Mouse (Mus musculus): ENCODE results near the gene Lpar1. TPM values are rescaled to one million over a fixed set of nuclear protein-coding genes. Genes with fewer than 3 reads are reported as not detected.

Lpar1 gene
- polyA plus RNA-seq, 1 experiment from 2014 or later: 38.6 TPM

DNA sequence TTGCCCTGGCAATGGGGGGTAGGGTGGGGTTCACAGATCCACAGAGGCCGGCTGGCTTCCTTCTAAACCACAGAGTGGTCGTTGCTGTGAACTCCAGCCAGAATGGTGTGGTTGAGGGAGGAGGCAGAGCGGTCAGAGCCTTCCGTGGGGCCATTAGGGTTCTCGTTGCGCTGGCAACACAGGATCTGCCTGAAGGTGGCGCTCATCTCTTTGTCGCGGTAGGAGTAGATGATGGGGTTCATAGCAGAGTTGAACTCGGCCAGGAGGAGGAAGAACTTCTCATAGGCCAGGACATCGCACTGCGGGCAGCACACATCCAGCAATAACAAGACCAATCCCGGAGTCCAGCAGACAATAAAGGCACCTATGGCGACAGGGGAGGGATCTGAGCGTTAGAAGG is 116.4 kb downstream of the Lpar1 start:
- Histone ChIP-seq H3K9me3 (no peaks in the 10 kb centered on the region), H3K4me2 (no peak overlapping the region), H3K27me3 (no peaks in the 10 kb centered on the region), H3K9ac (no peak overlapping the region), H3K36me3 (no peaks in the 10 kb centered on the region), H3K4me1 (no peaks in the 10 kb centered on the region), H3K27ac (no peak overlapping the region), H3K4me3 (no peak overlapping the region)
- 83% methylated on average over 15 of the region's 15 CpGs for WGBS
- no peak for ATAC-seq (ENCODE audit: borderline replicate concordance, extremely low read depth, low FRiP score, low TSS enrichment)

DNA sequence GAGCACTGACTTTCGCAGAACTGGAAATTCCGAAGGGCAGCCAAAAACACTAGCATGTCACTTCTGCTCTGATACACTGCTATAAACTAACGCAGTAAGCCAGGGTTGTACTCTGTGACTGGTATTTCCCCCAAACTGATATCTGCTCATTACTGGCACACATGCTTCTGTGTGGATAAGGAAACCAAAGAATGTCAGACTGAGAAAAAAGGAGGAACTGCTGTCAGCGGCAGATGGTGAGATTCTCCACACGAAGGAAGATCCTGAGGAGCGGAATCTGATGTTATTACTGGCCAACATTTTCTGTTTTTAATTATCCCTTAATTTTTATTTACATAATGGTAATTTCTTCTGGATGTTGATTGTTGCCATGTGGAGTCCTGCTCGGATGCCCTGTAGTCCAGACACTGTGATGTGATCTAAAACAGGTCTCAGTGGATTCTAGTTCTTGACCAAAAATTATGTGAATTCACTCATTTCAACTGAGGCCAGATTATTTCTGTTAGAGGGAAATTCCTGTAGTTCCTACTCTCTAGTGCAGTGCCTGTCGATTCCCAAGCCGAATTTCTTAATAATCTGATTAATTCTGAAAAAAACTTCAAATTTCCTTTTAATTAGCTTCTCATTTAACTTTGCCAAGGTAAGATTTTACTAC is 130.3 kb downstream of the Lpar1 start:
- H3K9me3 ChIP-seq: no peaks in the 10 kb centered on the region
- ATAC-seq (ENCODE audit: borderline replicate concordance, extremely low read depth, low FRiP score, low TSS enrichment): no peak
- no peak overlapping the region for H3K9ac ChIP-seq
- no peaks in the 10 kb centered on the region for H3K27me3 ChIP-seq
- H3K27ac ChIP-seq: no peak overlapping the region
- H3K4me1 ChIP-seq: 0 out of 2 replicates have a peak, but pooled peaks cover 3% of the 10 kb centered on the region
- H3K36me3 ChIP-seq: no peaks in the 10 kb centered on the region
- peak overlapping the region; percentile 20; the same call in 1 of the 2 replicates for H3K4me2 ChIP-seq
- no peak overlapping the region for H3K4me3 ChIP-seq
- 46% methylated on average over 9 of the region's 9 CpGs for WGBS

DNA sequence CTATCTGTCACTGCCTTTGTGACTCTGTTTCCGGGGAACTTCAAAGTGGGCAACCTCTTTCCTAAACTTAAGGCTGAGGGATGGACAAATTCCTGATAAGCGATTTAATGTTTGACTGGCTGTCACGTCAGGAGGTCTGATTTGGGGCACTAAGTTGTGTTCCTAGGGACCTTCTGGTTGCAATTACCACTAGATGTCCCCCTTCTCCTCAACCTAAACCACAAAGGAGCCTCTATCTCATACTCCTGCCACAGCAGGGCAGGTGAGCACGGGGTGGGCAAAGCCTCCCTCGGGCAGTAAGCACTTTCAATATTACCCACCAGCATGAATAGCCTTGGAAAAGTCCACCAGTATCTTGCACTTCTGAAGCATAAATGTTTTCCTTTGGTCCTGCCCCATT is 134.5 kb downstream of the Lpar1 start:
- no peak for ATAC-seq (ENCODE audit: borderline replicate concordance, extremely low read depth, low FRiP score, low TSS enrichment)
- Histone ChIP-seq H3K4me1 (peaks cover 3% of the 10 kb centered on the region; the same call in 1 of the 2 replicates), H3K4me2 (no peak overlapping the region), H3K27me3 (no peaks in the 10 kb centered on the region), H3K36me3 (no peaks in the 10 kb centered on the region), H3K9ac (no peak overlapping the region), H3K27ac (no peak overlapping the region), H3K9me3 (no peaks in the 10 kb centered on the region), H3K4me3 (no peak overlapping the region)
- 20% methylated on average over 5 of the region's 5 CpGs for WGBS

DNA sequence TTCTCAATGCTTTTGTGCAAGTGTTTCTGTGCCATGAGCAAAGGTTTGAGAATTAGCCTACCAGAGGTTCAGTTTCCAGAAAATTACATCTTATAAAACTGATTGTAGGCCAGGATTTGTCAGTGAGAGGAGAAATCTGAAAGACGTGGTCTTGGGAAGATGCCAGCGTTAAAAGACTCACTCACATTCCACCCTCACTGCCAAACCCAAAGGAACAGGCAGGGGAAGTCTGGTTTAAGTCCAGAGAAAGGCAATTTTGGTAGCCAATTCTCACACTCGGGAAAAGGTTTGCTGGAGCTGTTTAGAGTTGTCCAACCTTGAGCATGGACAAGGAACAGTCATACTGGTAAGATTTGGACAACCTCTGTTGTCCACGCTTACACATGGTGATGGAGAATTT is 136.4 kb downstream of the Lpar1 start:
- H3K27me3 ChIP-seq: no peaks in the 10 kb centered on the region
- no peaks in the 10 kb centered on the region for H3K9me3 ChIP-seq
- H3K4me2 ChIP-seq: no peak overlapping the region
- H3K4me1 ChIP-seq: peaks cover 4% of the 10 kb centered on the region; the same call in 1 of the 2 replicates
- 41% methylated on average over 4 of the region's 4 CpGs for WGBS
- H3K4me3 ChIP-seq: no peak overlapping the region
- H3K36me3 ChIP-seq: no peaks in the 10 kb centered on the region
- H3K9ac ChIP-seq: no peak overlapping the region
- H3K27ac ChIP-seq: no peak overlapping the region
- ATAC-seq (ENCODE audit: borderline replicate concordance, extremely low read depth, low FRiP score, low TSS enrichment): no peak; the same call in 1 of the 2 replicates

DNA sequence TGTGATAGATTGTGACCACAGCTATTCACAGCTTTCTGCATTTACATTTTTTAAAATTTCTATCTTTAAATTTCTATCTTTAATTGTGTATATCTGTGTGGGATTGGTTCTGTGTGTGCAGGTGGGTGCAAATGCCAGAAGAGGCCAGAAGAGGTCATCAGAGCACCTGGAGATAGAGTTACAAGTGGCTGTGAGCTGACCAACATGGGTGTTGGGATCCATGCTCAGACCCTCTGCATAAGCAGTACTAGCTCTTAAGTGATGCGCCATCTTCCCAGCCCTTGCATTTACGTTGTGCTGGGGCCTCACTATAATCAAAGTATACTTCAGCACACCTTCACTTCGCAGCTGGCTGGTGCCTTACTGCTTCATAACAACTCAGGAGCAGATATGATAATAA is 138.2 kb downstream of the Lpar1 start:
- Histone ChIP-seq H3K9ac (no peak overlapping the region), H3K27me3 (no peaks in the 10 kb centered on the region), H3K4me1 (peaks cover 4% of the 10 kb centered on the region; the same call in 1 of the 2 replicates), H3K4me2 (no peak overlapping the region), H3K27ac (no peak overlapping the region), H3K9me3 (no peaks in the 10 kb centered on the region), H3K36me3 (no peaks in the 10 kb centered on the region), H3K4me3 (no peak overlapping the region)
- ATAC-seq (ENCODE audit: borderline replicate concordance, extremely low read depth, low FRiP score, low TSS enrichment): no peak
- WGBS: 94% methylated on average over 3 of the region's 3 CpGs

DNA sequence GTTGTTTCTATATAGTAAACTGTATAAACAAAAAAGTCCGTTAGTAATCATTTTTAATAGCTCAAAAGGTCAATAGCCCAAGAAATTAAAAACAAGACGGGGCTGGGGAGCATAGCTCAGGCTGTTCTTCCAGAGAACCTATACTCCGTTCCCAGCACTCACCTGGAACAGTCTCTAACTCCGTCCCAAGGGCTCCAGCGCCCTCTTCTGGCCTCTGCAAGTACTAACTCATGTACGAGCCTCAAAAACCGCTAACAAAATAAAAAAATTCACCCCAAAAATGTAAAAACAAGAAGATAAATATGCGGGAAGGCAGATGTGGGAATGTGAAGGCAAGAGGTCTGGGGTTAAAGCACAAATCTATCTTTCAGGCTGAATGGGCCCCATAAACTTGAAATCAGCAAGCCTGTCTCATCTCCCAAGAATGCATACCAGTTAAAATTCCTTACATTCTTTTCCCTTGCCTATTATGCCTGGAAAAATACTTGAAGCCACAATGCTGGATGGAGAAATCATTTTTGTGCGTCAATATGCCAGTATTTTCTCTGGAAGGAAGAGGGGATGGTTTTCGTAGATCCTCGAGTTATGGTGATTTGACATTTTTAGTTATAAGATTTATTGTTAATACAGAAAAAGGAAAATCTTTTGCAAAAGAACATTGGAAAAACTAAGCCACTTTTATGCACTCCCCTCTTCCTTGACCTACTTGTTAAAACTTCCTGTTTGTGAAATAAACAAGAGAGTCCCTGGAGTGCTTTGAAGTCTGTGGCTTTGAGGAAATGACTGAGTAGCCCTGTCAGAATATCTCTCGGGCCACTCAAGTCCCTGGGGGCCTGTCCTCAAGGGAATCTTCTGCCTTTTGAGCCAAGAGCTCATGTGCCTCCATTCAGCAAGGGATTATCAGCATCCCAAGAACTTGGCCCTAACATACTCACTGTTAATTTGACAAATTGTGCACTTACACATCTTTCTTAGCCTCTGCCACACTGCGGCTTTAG is 140.2 kb downstream of the Lpar1 start:
- peaks cover 4% of the 10 kb centered on the region; the same call in 1 of the 2 replicates for H3K4me1 ChIP-seq
- H3K4me3 ChIP-seq: no peak overlapping the region
- ATAC-seq (ENCODE audit: borderline replicate concordance, extremely low read depth, low FRiP score, low TSS enrichment): no peak
- no peaks in the 10 kb centered on the region for H3K9me3 ChIP-seq
- H3K27ac ChIP-seq: no peak overlapping the region; the same call in 1 of the 2 replicates
- 60% methylated on average over 13 of the region's 13 CpGs for WGBS
- H3K4me2 ChIP-seq: no peak overlapping the region
- H3K9ac ChIP-seq: no peak overlapping the region
- no peaks in the 10 kb centered on the region for H3K27me3 ChIP-seq
- no peaks in the 10 kb centered on the region for H3K36me3 ChIP-seq

DNA sequence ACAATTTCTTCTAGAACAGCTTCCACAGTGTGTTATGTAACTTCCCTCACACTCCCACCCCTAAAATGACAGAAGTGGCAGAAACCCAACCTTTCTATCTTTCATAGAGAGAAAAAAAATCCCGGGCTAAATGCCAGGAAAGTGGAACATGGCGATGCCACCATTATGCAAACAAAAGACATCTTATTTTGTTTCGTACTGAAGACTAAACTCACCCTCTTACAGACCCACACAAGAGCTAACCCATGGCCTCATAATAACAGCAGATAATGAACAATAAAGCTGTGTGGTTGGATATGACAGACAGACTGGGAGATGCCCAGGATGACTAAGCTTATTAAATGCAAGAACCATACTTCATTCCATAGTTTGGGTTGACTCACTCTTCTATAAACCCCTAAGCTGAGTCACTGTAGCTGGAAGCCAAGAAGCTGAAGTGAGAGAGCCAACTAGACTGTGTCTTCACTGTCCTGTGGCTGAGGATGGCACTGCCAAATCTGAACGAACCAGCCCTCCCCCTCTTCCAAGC is 151.7 kb downstream of the Lpar1 start:
- no peaks in the 10 kb centered on the region for H3K9me3 ChIP-seq
- no peak overlapping the region for H3K4me3 ChIP-seq
- 61% methylated on average over 4 of the region's 4 CpGs for WGBS
- no peaks in the 10 kb centered on the region for H3K27me3 ChIP-seq
- ATAC-seq (ENCODE audit: borderline replicate concordance, extremely low read depth, low FRiP score, low TSS enrichment): no peak
- no peak overlapping the region for H3K4me2 ChIP-seq
- H3K9ac ChIP-seq: no peak overlapping the region
- H3K36me3 ChIP-seq: no peaks in the 10 kb centered on the region
- peaks cover 6% of the 10 kb centered on the region for H3K4me1 ChIP-seq
- H3K27ac ChIP-seq: no peak overlapping the region

DNA sequence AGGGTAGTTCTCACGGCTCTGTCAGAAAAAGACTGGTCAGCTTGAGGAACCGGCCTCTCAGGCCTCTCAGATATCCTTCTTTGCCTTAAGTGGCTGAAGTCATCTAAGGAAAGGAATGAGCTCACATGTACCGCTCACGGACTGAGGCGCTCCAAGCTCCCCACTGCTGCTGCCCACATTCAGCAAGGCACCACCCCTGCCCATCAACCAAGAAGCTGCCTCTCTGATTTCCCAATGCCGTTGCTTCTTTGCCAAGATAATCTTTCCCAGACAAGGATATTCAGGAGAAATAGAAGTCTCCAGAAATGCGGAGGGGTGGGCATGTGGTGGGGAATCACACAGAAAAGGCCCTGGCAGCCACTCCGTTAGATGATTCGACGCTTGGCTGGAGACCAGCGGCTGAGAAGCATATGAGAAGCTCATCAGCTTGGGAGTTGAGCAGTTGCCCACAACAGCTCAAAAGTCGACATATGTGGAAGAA is 152.8 kb downstream of the Lpar1 start:
- no peaks in the 10 kb centered on the region for H3K36me3 ChIP-seq
- H3K4me2 ChIP-seq: no peak overlapping the region
- peaks cover 6% of the 10 kb centered on the region for H3K4me1 ChIP-seq
- no peaks in the 10 kb centered on the region for H3K27me3 ChIP-seq
- no peak overlapping the region for H3K27ac ChIP-seq
- no peak overlapping the region for H3K9ac ChIP-seq
- H3K4me3 ChIP-seq: no peak overlapping the region
- 64% methylated on average over 12 of the region's 12 CpGs for WGBS
- ATAC-seq (ENCODE audit: borderline replicate concordance, extremely low read depth, low FRiP score, low TSS enrichment): peak; percentile 35; the same call in 1 of the 2 replicates
- no peaks in the 10 kb centered on the region for H3K9me3 ChIP-seq

Small RNAs within 50 kb of the gene (microRNA-seq; reads per million reads assigned to microRNA genes)
- gene Mir3095: 1.5 reads per million

Other genes with a start within 250 kb of the Lpar1 start
- gene Olfr267, start 233.8 kb upstream of the Lpar1 start, polyA plus RNA-seq (2015; fragmentation: Nextera tagmentation; extraction: Ambion mirVana): not detected in 2 replicates